Mouse (Mus musculus) urinary bladder, postnatal 25 days (tissue): Measurements from ENCODE around the gene Abcg4.

ENCODE experiments used
- DNase-seq: peaks from one replicate; pipeline ENCODE4 v3.0.0; 2022; ENCODE audit warnings: low spot score

Gene Abcg4

GRCm38 (mm10) chr9:44283183-44283582 lies 5.2 kb downstream of the Abcg4 start:
- no peak for DNase-seq

- no peak for DNase-seq
Observed at GRCm38 (mm10) chr9:44269973-44270372, 18.4 kb downstream of the Abcg4 start.

- no peak for DNase-seq
Observed at GRCm38 (mm10) chr9:44269077-44269476, 19.3 kb downstream of the Abcg4 start.

- DNase-seq: no peak
Observed at GRCm38 (mm10) chr9:44268432-44268831, 20.0 kb downstream of the Abcg4 start, which contains the start of gene Nlrx1. Nlrx1 (minus strand) TSS chr9:44268599.

GRCm38 (mm10) chr9:44268027-44268360 lies 20.4 kb downstream of the Abcg4 start:
- peak; percentile 92 for DNase-seq

GRCm38 (mm10) chr9:44267319-44268026 lies 20.9 kb downstream of the Abcg4 start:
- DNase-seq: no peak

GRCm38 (mm10) chr9:44266478-44267226 lies 21.8 kb downstream of the Abcg4 start:
- DNase-seq: no peak

GRCm38 (mm10) chr9:44261388-44261787 lies 27.0 kb downstream of the Abcg4 start:
- DNase-seq: no peak

GRCm38 (mm10) chr9:44259014-44259413 lies 29.4 kb downstream of the Abcg4 start:
- DNase-seq: no peak

- no peak for DNase-seq
Observed at GRCm38 (mm10) chr9:44256213-44256612, 32.2 kb downstream of the Abcg4 start.

GRCm38 (mm10) chr9:44255136-44255521 lies 33.3 kb downstream of the Abcg4 start:
- no peak for DNase-seq

GRCm38 (mm10) chr9:44254508-44255135 lies 33.8 kb downstream of the Abcg4 start:
- DNase-seq: no peak

- no peak for DNase-seq
Observed at GRCm38 (mm10) chr9:44253441-44253840, 35.0 kb downstream of the Abcg4 start.

- DNase-seq: no peak
Observed at GRCm38 (mm10) chr9:44251314-44251713, 37.1 kb downstream of the Abcg4 start, which contains the start of gene Pdzd3. Pdzd3 (minus strand) TSS chr9:44251471.

GRCm38 (mm10) chr9:44250445-44250844 lies 38.0 kb downstream of the Abcg4 start:
- no peak for DNase-seq

- DNase-seq: peak; percentile 32
Observed at GRCm38 (mm10) chr9:44249181-44250146, 39.0 kb downstream of the Abcg4 start.

- no peak for DNase-seq
Observed at GRCm38 (mm10) chr9:44247907-44248306, 40.5 kb downstream of the Abcg4 start.

- no peak for DNase-seq
Observed at GRCm38 (mm10) chr9:44243621-44244020, 44.8 kb downstream of the Abcg4 start.

- no peak for DNase-seq
Observed at GRCm38 (mm10) chr9:44241418-44241817, 47.0 kb downstream of the Abcg4 start.

GRCm38 (mm10) chr9:44240911-44241310 lies 47.5 kb downstream of the Abcg4 start:
- no peak for DNase-seq

GRCm38 (mm10) chr9:44240399-44240798 lies 48.0 kb downstream of the Abcg4 start, which contains the start of gene Ccdc153:
Ccdc153 (plus strand) TSS chr9:44240676.
- no peak for DNase-seq

- DNase-seq: peak; percentile 42
Observed at GRCm38 (mm10) chr9:44239447-44239846, 49.0 kb downstream of the Abcg4 start.
